Mouse (Mus musculus) monocyte, adult 5-6 weeks (primary cell): ENCODE data around the gene Serpina3i. TPM values are rescaled to one million over a fixed set of nuclear protein-coding genes. Genes with fewer than 3 reads are reported as not detected.
"Not testable (repeated sequence)": the region's sequence is repeated elsewhere in the genome, so short reads cannot be mapped to it uniquely, and the experiment has no call there.

Experiments used
- ATAC-seq: fragments of 153-309, 156-312 bp; replicated peaks from 2 replicates; pipeline ENCODE4 v1.8.0; 2017; ENCODE audit warnings: mild to moderate bottlenecking; ENCODE audit not compliant: low TSS enrichment, insufficient number of reproducible peaks, severe bottlenecking, poor library complexity, low FRiP score
- total RNA-seq: library from RNA; stranded (forward); fragments of 200-1000, 200-491, 200-594 nt; gene quantifications from 3 replicates; pipeline ENCODE4 v1.2.3, GENCODE M21; 2017

Serpina3i gene
- 0.49 TPM in 1 of 3 replicates, not detected in the others for total RNA-seq

DNA sequence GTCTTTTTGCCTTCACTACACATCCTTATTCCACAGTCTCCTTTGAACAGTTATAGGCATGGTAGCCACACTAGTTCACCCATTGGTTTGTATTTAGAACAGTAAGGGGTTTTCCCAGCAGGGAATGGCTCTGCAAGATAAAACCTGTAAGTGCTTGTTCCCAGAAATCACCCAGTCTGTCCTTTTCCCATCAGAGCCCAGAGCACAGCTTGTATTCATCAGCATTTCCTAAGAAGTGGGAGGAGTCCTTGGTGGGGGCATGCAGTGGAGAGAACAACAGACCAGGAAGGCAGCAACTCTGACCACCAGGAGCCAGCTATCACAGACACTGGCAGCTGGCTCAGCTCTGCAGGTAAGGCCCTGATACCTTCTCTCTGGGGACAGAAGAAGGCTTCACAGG is at the start of gene Serpina3i:
Serpina3i (plus strand) TSS at position 260 of the 400 bp plus-strand sequence.
- no peak for ATAC-seq

DNA sequence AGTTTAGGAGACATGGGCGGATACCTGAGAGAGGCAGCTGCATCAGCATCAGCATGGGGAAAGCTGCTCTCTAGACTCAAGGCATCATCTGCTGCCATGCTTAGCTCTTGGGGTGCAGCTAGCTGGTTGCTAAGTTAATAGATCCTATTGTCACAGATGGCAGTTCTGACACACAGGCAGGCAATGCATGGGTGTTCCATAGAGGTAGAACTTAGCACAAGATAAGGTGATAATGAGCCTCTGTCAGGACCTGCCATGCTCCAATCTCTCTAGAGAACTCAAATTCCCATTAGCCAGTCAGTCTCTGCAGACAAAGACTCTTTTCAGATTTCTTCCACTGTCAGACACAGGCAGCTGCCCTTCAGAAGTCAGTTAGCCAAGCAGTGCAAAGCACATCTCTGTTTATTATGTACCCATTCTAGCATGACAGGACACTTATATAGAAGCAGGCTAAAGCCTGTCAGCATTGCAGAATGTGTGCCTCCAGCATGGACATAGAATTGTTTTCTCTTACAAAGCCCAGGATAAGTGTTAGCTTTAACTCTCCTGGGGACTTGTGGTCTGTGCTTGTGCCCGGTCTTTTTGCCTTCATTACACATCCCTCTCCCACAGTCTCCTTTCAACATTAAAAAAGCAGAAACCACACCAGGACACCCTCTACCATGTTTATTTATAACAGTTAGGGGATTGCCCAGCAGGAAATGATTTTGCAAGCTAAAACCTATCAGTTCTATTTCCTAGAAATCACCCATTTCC is 49.1 kb upstream of the Serpina3i start:
- no peak for ATAC-seq

DNA sequence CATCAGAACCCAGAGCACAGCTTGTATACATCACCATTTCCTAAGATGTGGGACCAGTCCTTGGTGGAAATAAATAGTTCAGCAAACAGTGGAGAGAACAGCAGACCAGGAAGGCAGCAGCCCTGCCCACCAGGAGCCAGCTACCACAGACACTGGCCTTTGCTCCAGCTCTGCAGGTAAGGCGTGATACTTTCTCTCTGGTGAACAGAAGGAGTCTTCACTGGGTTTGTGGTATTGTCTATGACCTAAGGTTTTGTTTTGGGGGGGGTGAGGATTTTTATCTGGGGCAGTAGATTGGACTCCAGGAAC is 48.5 kb upstream of the Serpina3i start, which contains the start of gene Serpina3f:
Serpina3f (plus strand) TSS at position 100 of the 309 bp plus-strand sequence.
- ATAC-seq, result no peak

DNA sequence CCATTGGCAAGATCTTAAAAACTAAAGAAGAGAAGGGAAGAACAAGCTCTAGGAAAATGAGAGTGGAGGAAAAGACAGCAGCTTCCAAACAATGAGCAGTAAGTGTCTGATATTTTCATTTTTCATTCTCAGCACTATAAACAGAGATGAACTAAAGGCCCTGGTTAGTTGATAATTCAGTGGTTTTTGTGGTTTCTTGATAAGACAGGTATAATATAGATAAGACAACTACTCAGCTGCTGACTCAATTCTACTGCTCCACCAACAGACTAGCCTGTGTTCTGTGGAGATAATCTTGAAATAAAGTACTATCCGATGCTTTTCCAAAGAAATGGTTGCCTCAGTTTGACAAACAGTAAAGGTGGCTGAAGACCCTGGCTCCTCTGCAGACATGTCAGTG is 47.7 kb upstream of the Serpina3i start:
- ATAC-seq, result no peak

DNA sequence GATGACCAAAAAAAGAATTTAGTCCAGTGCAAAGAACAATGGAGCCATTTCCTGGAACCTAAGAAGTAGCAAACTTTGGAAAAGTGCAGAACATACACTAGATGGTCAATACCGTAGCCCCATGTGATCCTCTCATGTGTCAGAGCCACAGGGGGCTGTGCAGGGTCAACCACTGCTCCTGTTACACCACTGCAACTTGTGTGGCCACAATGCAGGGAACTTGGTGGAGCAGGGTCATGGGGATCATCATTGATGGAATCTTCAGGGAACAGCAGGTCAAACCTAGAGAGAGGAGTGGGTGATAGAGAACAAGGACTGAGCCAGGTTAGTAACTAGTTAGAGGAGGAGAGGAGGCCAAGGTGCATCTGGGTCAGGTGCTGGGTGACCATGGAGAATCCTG is 41.3 kb upstream of the Serpina3i start:
- no peak for ATAC-seq

DNA sequence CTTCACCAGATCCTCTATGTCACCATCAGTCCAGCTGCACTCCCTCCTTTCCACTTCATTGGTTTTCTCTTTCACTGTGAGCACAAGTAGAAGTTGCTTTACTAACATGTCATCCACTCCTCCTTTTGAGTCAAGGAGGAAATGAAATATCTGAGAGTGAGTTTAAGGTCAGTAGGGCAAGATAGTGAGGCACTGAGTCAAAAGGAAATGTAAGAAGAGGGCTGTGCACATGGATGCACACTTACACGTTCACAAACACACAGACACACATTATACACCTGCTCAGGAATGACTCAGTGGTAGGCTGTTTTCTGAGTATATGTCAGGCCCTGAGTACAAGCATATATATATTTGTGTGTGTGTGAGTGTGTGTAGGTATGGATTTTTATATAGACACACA is 39.2 kb upstream of the Serpina3i start:
- ATAC-seq, result no peak

DNA sequence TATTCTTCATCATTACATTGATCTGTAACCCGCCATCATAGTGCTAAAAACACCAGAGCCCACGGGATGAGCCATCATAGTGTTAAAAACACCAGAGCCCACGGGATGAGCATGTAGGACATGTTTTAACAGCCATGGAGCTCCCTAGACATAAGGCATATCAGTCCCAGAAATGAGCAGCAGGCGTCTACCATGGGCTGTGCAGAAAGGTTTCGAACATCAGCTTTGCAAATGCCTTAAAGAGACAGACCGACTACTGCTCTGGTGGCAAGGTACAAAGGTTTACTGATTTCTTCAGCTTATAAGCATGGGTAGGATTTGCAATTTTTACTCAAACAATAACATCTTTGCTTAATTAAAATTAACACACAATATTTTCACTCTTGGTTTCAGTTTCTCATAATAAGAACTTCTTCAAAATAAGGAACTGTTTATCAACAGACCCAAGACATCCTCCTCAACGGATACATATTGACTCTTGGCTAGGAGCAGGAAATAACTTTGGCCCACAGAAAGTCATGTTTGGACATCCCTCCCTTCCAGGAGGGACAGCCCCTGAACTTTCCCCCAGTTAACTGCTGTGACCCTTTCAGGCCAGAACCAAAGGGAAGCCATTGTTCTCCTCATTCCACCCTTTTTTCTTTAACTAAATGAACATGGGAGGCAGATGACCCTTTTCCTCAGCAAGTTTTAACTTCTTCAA is 38.2 kb upstream of the Serpina3i start:
- ATAC-seq, result no peak

DNA sequence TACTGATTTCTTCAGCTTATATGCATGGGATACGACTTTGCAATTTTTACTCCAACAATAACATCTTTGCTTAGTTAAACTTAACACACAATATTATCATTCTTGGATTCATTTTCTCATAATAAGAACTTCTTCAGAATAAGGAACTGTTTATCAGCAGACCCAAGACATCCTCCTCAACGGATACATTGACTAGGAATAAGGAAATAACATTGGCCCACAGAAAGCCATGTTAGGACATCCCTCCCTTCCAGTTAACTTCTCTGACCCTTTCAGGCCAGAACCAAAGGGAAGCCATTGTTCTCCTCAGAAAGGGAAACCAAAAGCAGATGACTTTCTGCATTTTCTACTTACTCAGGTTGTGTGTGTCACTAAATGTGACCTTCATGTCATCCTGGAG is 32.2 kb upstream of the Serpina3i start:
- no peak for ATAC-seq

DNA sequence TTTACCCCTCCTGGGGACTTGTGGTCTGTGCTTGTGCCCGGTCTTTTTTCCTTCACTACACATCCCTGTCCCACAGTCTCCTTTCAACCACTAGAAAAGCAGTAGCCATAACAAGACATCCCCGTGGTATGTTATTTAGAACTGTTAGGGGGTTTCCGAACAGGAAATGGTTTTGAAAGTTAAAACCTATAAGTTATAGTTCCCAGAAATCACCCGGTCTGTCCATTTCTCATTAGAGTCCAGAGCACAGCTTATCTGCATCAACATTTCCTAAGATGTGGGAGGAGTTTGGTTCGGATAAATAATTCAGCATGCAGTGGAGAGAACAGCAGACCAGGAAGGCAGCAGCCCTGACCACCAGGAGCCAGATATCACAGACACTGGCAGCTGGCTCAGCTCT is 27.0 kb upstream of the Serpina3i start, which contains the start of gene Serpina3g:
Serpina3g (plus strand) TSS at position 331 of the 400 bp plus-strand sequence.
- no peak for ATAC-seq

DNA sequence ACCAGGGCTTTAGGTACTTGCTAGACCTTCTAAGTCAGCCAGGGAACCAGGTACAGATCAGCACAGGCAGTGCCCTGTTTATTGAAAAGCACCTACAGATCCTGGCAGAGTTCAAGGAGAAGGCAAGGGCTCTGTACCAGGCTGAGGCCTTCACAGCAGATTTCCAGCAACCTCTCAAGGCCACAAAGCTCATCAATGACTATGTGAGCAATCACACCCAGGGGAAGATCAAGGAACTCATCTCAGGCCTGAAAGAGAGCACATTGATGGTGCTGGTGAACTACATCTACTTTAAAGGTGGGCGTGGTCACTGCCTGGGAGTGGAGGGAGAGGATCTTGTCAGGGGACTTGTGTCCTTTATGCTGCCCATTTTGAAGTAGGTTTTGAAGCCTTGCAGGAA is 24.9 kb upstream of the Serpina3i start:
- ATAC-seq, result not testable (repeated sequence)

DNA sequence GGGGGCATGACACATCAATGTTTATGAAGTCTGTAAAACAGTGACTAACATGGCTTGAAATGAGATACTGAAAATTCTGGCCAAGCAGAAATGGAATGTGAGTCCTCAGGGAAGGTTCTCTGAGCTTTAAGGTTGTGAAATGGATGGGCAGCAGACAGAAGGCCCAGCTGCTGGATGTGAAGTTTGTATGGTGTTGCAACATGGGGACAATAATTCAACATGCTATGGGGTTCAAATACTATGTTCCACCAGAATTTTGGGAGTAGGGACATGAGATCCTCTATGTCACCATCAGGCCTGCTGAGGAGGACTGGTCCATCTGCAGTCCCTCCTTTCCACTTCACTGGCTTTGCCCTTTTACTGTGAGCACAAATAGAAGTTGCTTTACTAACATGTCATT is 19.6 kb upstream of the Serpina3i start:
- no peak for ATAC-seq

DNA sequence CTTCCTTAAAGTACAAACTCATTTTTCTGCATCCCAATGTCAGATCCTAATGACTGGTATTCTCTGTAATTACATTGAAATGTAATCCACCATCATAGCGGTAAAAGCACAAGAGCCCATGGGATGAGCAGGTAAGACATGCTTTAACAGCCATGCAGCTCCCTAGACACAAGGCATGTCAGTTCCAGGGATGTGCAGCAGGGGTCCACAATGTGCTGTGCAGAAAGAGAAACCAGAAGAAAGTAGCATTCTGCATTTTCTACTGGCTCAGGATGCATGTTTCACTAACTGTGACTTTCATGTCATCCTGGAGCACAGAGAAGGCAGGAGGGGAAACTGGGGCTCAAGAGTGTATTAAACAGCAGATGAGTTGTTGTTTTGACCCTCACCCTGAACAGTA is 17.8 kb upstream of the Serpina3i start:
- ATAC-seq, result no peak

DNA sequence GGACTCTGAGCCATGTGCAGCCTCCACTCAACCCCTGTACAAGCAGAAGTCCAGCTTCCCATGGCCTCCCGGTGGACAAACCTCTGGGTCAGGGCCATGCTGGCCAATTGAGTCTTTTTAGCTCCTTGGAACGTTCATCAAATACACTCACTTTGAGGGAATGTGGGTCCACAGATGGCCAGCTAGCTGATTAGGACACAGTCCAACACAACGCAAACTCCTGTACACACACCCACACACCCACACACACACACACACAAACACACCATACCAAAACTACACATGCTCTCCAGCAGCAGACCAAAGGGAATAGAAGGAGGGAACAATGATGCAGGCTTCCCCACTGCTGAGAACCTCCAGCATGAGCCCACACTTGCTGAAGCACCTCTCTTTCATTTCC is 17.3 kb upstream of the Serpina3i start:
- ATAC-seq, result no peak

DNA sequence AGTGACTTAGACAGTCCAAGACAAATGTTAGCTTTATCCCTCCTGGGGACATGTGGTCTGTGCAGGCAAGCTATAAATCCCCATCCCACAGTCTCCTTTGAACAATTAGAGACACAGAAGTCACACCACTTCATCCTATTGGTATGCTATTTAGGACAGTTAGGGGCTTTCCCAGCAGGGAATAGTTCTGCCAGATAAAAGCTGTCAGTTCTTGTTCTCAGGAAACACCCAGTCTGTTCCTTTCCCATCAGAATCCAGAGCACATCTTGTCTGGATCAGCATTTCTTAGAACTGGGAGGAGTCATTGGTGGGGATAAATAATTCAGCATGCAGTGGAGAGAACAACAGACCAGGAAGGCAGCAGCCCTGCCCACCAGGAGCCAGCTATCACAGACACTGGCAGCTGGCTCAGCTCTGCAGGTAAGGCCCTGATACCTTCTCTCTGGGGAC is 15.3 kb upstream of the Serpina3i start:
- ATAC-seq, result no peak

DNA sequence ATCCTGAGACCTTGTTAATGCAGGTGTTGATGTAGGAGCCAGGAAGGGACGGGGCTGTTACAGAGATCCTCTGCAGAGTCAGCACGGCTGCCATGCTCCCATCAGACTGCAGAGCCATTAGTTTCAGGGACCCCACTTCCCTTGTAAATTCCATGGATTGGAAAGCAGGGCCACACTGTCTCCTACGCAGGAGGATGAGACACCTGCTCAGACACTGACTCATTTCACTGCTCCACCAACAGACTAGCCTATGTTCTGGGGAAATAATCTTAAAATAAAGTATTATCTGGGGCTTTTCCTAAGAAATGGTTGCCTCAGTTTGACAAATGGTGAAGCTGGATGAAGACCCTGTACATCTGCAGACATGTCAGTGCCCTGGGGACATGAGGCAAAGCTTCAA is 14.7 kb upstream of the Serpina3i start:
- no peak for ATAC-seq

DNA sequence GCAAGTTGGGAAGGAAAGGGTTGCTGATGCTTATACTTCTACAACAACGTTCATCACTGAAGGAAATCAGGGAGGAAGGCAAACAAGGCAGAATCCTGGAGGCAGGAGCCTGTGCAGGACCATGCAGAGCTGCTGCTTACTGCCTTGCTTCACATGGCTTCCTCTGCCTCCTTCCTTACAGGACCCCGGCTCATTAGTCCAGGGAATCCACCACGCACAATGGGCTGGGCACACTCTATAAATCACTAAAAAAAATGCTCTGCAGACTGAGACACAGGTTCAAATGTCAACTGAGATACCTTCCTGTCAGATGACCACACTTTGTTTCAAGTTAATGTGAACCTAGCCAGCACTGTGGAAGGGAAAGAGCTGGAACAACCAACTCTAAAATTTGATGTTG is 1.9 kb upstream of the Serpina3i start:
- no peak for ATAC-seq

DNA sequence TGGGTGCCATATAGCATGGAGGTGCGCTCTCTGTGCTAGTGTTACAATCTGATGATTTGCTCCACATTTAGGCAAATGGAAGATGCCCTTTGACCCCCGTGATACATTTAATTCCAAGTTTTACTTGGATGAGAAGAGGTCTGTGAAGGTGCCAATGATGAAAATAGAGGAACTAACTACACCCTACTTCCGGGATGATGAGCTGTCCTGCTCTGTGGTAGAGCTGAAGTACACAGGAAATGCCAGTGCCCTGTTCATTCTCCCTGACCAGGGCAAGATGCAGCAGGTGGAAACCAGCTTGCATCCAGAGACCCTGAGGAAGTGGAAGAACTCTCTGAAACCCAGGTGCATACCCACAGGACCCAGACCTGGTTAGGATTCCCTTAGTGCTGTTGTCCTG is 3.5 kb downstream of the Serpina3i start:
- ATAC-seq, result no peak

DNA sequence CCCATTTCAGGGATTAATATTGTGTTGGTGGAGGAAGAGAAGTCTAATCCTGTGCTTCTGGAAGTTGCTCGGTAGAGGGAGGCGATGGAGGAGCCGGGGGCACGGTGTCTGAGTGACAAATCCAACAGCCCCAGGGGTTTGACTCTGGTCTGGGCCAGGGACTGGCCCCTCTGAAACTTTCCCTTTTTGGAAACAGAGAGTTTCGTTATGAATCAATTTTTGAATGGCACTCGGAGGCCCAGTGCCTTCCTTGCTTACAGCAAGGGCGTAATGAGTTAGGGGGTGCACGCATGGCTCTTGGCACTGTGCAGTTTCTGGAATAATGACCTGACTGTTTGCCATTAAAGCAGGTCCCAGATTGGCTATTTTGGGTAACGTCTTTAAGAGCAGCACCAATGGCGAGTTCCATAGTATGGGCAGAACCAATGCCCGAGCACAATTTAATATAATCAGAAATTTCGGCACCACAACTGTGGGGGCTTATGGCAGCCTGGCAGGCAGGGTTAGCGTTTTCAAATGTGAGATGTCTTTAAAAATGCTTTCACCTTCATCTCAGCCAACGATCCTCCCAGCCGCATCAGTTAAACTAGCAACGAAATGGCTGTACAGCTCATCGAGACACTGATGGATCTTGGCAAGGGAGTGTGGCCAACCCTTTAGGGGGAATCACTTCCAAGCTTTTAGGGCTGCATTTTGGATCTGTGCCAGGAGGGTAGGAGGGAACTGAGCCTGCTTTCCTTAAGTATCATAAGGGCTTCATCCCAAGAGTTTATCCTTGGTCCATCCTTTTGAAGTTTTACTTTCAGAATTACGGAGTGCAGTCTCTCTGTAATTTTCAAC is 15.5 kb downstream of the Serpina3i start:
- ATAC-seq, result no peak

DNA sequence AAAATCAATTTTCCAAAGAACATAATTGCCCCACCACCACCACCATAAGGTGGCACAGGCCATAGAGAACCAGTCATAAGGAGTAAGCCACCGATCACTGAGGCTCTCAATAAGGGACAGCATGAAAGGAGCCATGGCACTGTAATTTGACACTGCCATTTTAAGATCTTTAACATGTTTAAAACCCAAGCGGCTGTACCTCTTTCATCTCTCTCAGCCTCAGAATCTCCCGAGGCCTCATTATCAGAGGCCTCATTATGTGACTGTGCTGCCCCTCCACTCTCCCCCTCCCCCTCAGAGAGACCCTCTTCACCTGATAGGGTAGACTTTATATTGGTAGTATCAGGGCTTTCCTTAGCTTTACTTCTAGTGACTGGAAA is 16.1 kb downstream of the Serpina3i start:
- ATAC-seq, result no peak
